Mouse (Mus musculus): ENCODE data around the gene Insr. TPM values are rescaled to one million over a fixed set of nuclear protein-coding genes. Genes with fewer than 3 reads are reported as not detected.
A peak's percentile ranks its signal among the peaks of the same experiment; 100 is the strongest.

Insr gene
- polyA plus RNA-seq, 1 experiment from 2014 or later = 27.2 TPM

DNA sequence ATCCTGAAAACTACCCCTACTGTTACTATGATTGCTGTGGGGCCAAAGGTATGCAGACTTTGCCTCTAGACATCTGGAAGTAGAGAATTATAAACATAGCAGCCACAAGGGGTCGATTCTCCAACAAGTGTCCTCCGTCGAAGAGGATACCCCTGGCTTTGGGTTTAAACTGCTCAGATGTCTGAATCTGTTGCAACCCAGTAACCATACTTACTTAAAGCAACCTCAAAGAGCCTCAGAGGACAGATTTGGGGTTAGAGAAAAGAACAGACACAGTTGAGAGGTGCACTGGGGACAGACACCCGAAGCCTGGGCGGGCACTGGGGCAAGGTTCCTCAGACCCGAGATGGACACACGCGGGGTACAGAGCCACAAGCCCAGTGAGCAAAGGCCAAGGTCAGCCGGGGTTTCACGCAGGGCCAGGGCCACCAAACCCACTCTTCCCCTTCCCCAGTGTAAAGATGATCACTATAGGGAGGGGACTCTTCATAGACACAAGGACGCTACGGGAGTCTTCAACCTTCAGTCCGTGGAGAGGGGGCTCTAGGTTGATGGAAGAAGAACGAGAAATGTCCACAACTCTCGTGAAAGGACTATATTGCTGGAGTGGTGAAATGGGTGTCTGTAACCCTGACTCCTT, 1.1 kb downstream of the Insr start:
- Histone ChIP-seq H3K27ac (peak overlapping the region; percentile 82), H3K9me3 (replicated peaks; ENCODE audit: low read length) (no peaks in the 10 kb centered on the region), H3K27me3 (ENCODE audit: insufficient read depth, low read length) (no peaks in the 10 kb centered on the region), H3K4me1 (replicated peaks; ENCODE audit: insufficient read depth, low read length) (peaks cover 8% of the 10 kb centered on the region), H3K4me2 (ENCODE audit: low read length) (peak overlapping the region; percentile 94), H3K9ac (ENCODE audit: low read depth, low read length) (peak overlapping the region; percentile 92), H3K36me3 (ENCODE audit: insufficient read depth, low read length) (no peaks in the 10 kb centered on the region), H3K4me3 (replicated peaks; ENCODE audit: low read depth, low read length) (peak overlapping the region; percentile 65)
- ATAC-seq (replicated peaks; ENCODE audit: low FRiP score, low read depth) = no peak
- whole genome bisulfite sequencing = 28% methylated on average over 15 of the region's 15 CpGs
- TF ChIP-seq CTCF (IDR thresholded peaks at IDR 0.05; ENCODE audit: low read depth) = peak; percentile 51
- peak; percentile 84 for DNase-seq (ENCODE audit: low spot score)

DNA sequence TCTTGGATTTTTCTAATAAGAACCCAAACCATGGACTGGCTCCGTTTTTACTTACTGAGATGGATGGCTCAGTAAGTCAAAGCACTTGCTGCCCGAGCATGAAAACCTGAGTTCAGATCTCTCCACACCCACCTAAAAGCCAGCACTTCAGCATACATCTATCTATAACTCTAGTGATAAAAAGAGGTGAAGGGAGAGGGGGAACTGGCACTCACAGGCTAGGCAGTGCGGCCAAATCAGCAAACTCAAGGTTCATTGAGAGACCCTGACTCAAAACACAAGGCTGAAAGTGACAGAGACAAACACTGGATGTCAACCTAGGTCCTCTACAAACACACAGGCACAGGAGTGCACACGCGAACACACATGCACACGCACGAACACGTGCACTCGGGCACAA, 2.2 kb downstream of the Insr start:
- Histone ChIP-seq H3K4me2 (ENCODE audit: low read length) (peak overlapping the region; percentile 94), H3K9me3 (replicated peaks; ENCODE audit: low read length) (no peaks in the 10 kb centered on the region), H3K4me1 (replicated peaks; ENCODE audit: insufficient read depth, low read length) (peaks cover 8% of the 10 kb centered on the region), H3K27me3 (ENCODE audit: insufficient read depth, low read length) (no peaks in the 10 kb centered on the region), H3K27ac (no peak overlapping the region), H3K9ac (ENCODE audit: low read depth, low read length) (no peak overlapping the region), H3K36me3 (ENCODE audit: insufficient read depth, low read length) (no peaks in the 10 kb centered on the region), H3K4me3 (replicated peaks; ENCODE audit: low read depth, low read length) (no peak overlapping the region)
- DNase-seq (ENCODE audit: low spot score) = no peak
- no peak for TF ChIP-seq CTCF (IDR thresholded peaks at IDR 0.05; ENCODE audit: low read depth)
- 90% methylated on average over 9 of the region's 9 CpGs for WGBS
- no peak for ATAC-seq (replicated peaks; ENCODE audit: low FRiP score, low read depth)

DNA sequence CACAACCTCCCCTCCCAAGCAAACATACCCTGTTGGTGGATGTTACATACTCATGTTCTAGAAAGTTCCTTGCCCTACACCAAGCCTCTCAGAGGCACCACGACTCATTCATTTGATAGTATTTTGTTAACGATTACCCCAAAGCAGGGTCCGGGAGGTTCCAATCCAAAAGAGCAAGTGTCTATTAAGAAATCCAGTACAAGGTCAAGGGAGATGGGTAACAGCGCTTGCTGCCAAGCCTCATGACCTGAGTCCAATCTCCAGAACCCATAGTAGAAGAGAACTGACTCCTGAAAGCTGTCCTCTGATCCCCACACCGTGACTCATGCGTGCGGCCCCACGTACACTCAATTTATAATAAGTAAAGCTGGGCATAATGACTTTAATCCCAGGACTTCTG, 3.4 kb downstream of the Insr start:
- TF ChIP-seq CTCF (IDR thresholded peaks at IDR 0.05; ENCODE audit: low read depth) = no peak
- Histone ChIP-seq H3K27me3 (ENCODE audit: insufficient read depth, low read length) (no peaks in the 10 kb centered on the region), H3K27ac (no peak overlapping the region), H3K4me3 (replicated peaks; ENCODE audit: low read depth, low read length) (no peak overlapping the region), H3K9me3 (replicated peaks; ENCODE audit: low read length) (no peaks in the 10 kb centered on the region), H3K36me3 (ENCODE audit: insufficient read depth, low read length) (no peaks in the 10 kb centered on the region), H3K4me1 (replicated peaks; ENCODE audit: insufficient read depth, low read length) (peaks cover 8% of the 10 kb centered on the region), H3K9ac (ENCODE audit: low read depth, low read length) (no peak overlapping the region), H3K4me2 (ENCODE audit: low read length) (no peak overlapping the region)
- 87% methylated on average over 8 of the region's 8 CpGs for WGBS
- no peak for DNase-seq (ENCODE audit: low spot score)
- ATAC-seq (replicated peaks; ENCODE audit: low FRiP score, low read depth) = no peak

DNA sequence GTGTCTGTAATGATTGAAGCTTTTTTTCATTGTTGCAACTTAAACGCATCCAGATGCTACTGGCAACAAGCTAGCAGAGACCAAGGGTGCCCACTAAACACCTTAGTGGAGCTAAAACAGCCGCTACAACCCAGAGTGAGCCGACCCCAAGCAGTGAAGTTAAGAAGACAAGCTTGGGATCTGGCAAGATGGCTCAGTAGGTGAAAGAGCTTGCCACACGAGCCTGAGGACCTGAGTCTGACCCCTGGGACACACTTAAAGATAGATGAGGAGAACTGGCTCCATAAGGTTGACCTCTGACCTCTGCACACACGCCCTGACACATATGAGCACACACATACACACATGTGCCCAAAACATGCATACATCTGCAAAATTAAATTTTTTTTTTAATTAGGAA, 4.2 kb downstream of the Insr start:
- 73% methylated on average over 5 of the region's 5 CpGs for WGBS
- no peak overlapping the region for H3K27ac ChIP-seq
- no peak for TF ChIP-seq CTCF (IDR thresholded peaks at IDR 0.05; ENCODE audit: low read depth)
- DNase-seq (ENCODE audit: low spot score) (no peak), ATAC-seq (replicated peaks; ENCODE audit: low FRiP score, low read depth) (no peak)
- peaks cover 8% of the 10 kb centered on the region for H3K4me1 ChIP-seq (replicated peaks; ENCODE audit: insufficient read depth, low read length)
- H3K4me2 ChIP-seq (ENCODE audit: low read length) = no peak overlapping the region
- H3K9me3 ChIP-seq (replicated peaks; ENCODE audit: low read length) = no peaks in the 10 kb centered on the region
- H3K9ac ChIP-seq (ENCODE audit: low read depth, low read length) = no peak overlapping the region
- H3K36me3 ChIP-seq (ENCODE audit: insufficient read depth, low read length) = no peaks in the 10 kb centered on the region
- H3K4me3 ChIP-seq (replicated peaks; ENCODE audit: low read depth, low read length) = no peak overlapping the region
- H3K27me3 ChIP-seq (ENCODE audit: insufficient read depth, low read length) = no peaks in the 10 kb centered on the region

DNA sequence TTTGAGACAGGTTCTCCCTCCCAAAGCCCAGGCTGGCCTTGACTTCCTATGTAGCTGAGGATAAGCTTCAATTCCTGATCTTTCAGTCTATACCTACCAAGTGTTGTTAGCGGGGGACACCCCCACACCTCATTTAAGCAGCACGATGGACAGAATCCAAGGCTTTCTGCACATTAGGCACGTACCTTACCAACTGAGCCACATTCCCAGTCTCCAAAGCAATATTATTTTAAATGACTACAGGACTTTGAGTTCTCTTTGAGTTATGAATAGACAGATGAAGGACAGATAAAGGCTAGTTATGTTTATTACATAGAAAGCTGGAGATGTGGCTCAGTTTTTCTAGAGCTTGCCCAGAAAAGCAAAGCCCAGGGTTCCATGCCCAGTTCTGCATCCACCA, 5.6 kb downstream of the Insr start:
- H3K27ac ChIP-seq = no peak overlapping the region
- no peak overlapping the region for H3K4me2 ChIP-seq (ENCODE audit: low read length)
- no peak overlapping the region for H3K4me3 ChIP-seq (replicated peaks; ENCODE audit: low read depth, low read length)
- DNase-seq (ENCODE audit: low spot score) (no peak), ATAC-seq (replicated peaks; ENCODE audit: low FRiP score, low read depth) (no peak)
- WGBS = 80% methylated on average over 3 of the region's 3 CpGs
- peaks cover 8% of the 10 kb centered on the region for H3K4me1 ChIP-seq (replicated peaks; ENCODE audit: insufficient read depth, low read length)
- no peaks in the 10 kb centered on the region for H3K9me3 ChIP-seq (replicated peaks; ENCODE audit: low read length)
- H3K36me3 ChIP-seq (ENCODE audit: insufficient read depth, low read length) = no peaks in the 10 kb centered on the region
- no peaks in the 10 kb centered on the region for H3K27me3 ChIP-seq (ENCODE audit: insufficient read depth, low read length)
- H3K9ac ChIP-seq (ENCODE audit: low read depth, low read length) = no peak overlapping the region
- no peak for TF ChIP-seq CTCF (IDR thresholded peaks at IDR 0.05; ENCODE audit: low read depth)

DNA sequence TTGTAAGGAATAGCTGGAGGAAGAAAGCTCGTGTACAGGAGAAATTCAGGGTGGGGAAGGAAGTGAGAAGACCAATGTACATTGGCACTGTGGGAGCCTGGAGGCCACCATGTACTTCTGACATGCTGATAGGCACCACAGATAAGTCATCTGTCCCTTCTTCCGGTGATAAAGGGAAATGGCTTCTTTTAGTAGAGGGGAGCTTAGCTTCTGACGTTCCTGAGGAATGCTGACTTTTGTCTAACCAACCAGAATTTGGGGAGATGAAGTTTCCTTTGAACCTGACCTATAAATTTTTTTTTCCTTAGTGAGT, 12.0 kb downstream of the Insr start:
- DNase-seq (ENCODE audit: low spot score) (no peak), ATAC-seq (replicated peaks; ENCODE audit: low FRiP score, low read depth) (no peak)
- Histone ChIP-seq H3K4me1 (replicated peaks; ENCODE audit: insufficient read depth, low read length) (no peaks in the 10 kb centered on the region), H3K27me3 (ENCODE audit: insufficient read depth, low read length) (no peaks in the 10 kb centered on the region), H3K36me3 (ENCODE audit: insufficient read depth, low read length) (no peaks in the 10 kb centered on the region), H3K4me2 (ENCODE audit: low read length) (no peak overlapping the region), H3K9me3 (replicated peaks; ENCODE audit: low read length) (no peaks in the 10 kb centered on the region), H3K4me3 (replicated peaks; ENCODE audit: low read depth, low read length) (no peak overlapping the region), H3K9ac (ENCODE audit: low read depth, low read length) (no peak overlapping the region), H3K27ac (no peak overlapping the region)
- no peak for TF ChIP-seq CTCF (IDR thresholded peaks at IDR 0.05; ENCODE audit: low read depth)
- WGBS = 82% methylated on average over 3 of the region's 3 CpGs
